Mouse (Mus musculus) adrenal gland (tissue): Measurements from ENCODE around the gene Hoxa10.

Experiments
- intact Hi-C: fragments of 180-260 bp; cut with DNase I; formaldehyde crosslinking; loops from one replicate; pipeline ENCODE4 v1.15.1; 2025
- microRNA-seq, 2 experiments: library from miRNA; unstranded; fragments of <30 nt; microRNA quantifications; one replicate each; pipeline ENCODE4; 2019

The Hoxa10 gene

DNA sequence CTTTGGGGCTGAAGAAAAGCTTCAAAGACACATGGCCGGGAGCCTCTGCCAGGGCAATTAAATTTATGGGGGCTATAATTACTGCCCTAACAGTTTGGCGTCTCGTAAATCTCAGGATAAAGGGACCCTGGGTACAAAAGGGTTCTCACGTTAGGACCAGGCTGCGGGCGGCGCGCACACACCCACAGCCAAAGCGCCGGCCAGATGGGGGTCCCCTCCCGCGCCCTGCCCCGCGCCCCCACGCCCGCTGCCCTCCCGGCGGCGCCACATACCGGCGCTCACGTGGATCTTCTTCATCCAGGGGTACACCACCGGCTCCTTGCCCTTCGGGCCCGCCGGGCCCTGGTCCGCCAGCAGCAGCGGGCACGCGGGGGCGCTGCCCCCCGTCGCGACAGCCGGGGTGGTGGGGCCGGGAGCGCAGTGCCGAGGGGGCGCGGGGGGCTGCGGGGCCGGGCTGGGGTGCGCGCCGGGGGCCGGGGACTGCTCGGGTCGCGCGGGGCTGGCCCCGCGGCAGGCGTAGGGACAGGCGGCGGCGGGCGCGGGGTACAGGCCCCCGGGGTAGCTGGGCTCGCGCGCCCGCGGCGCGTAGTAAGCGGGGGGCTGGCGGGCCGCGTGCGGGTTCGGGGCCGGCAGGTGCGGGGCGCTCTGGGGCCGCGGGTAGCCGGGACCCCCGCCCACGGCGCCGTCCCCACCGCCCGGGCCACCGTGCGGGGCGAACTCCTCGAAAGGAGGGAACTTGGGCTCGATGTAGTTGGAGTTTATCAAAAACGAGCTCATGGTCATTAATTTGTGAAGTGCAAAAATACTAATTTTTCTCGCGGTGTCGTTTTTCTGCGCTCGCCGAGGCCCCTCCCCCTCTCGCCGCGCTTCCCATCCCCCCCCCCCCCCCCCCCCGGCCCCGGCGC lies 49.5 kb downstream of the Hoxa10 start, which contains the start of gene Hoxa4:
Gene Hoxa4, minus strand, starts transcription at position 848 of the 905 bp plus-strand sequence.
- intact Hi-C loops = loop anchor here (2.0 kb wide), 1 partner anchor 16 kb away; no protein-coding TSS in a partner anchor

DNA sequence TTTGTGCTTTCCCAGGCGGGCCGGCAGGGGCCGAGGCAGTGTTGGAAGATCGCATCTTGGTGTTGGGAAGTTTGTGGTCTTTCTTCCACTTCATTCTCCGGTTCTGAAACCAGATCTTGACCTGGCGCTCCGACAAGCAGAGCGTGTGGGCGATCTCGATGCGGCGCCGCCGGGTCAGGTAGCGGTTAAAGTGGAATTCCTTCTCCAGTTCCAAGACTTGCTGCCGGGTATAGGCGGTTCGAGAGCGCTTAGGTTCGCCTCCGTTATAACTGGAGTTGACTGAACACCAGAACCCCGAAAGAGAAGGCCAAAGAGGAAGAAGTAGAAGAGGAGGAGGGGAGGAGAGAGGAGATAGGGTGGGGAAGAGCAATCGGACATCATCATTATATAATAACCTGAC lies 50.2 kb downstream of the Hoxa10 start:
- intact Hi-C loops = loop anchor here (2.0 kb wide), 1 partner anchor 16 kb away; no protein-coding TSS in a partner anchor

DNA sequence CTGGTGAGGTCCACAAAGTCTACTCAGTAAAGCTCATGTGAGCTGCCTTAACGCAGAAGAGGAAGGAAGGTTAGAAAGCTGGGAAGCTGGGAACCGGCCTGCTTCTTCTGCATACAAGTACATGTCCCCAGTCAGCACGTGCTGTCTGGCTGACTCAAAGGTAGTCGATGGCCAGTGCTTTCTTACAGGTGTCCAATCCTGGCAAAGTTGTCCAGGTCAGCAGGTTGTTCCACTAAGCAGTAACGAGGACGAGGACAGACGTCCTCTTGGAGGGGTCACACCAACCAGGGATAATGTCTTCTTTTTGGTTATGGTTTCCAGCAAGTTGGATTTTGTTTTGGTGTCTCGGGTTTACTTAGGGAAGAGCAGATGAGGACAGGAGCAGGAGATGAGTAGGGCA lies 50.7 kb downstream of the Hoxa10 start:
- intact Hi-C loops = loop anchor here (2.0 kb wide), 1 partner anchor 15 kb away; no protein-coding TSS in a partner anchor

DNA sequence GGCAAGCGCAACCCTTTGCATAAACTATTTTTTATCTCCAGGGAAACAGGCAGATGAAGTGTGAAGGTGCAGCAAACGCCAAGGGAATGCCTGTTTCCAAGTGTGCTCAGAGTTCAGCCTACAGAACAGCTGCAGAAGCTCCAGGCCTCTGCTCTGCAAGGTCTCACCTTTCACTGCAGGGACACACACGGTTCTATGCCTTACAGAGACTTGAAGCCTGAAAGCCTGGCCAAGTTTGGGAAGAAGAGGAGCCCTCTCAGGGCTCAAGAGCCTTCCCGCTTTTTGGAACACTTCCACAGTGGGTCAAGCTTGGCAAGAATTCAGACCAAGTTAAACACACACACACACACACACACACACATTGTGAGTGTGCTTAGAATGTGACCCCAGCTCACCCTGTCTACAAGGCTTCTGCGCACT lies 51.5 kb downstream of the Hoxa10 start:
- intact Hi-C loops = no loop called here

DNA sequence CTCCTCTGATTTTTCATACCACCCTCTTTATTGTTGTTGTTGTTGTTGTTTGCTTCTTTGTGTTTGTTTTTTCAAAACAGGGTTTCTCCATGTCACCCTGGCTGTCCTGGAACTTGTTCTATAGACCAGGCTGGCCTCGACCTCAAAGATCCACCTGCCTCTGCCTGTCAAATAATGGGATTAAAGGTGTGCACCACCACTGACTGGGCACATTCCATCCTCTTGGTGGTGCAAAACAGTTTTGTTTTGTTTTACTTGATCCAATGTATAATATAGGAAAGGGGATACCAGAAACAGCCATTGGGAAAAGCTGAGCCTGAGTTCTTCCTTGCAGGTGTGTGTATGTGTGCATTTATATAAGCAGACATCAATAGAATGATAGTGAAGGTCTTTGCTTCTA lies 54.2 kb downstream of the Hoxa10 start:
- intact Hi-C loops = no loop called here

DNA sequence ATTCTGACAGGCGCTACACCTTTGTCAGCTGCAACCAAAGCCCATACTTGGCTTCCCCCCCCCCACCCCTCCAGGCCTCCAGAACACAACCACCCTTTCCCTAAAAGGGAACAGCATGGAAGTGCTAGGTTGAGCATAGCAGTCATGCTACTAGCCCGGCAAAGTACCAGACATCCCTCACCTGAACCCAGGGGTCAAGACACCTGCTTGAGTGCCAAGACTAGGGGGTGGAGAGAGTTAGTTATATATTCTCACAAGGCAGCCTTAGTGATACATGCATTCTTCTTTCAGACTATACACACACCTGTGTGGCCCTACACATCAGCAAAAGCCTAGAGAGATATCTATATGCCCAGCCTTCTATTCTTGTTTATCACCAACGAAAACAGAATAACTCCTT lies 54.8 kb downstream of the Hoxa10 start:
- intact Hi-C loops = no loop called here

DNA sequence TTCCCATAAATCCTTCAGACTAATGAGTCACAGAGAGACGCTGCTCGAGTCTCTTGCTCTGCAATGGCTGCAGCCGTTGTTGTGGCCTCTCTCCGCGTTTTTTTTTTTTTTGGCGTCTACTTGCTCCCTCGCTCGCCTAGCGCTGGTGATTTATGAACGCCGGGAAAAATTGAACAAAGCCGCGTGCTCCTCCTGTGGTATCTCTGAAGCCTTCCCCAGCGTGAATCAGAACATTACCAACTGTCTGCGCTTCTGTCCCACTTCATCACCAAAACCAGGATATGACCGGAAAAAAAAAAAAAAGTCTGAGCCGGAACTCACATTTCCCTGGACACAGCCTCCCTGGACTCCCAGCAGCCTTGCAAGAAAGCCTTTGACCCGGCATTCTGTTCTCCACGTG lies 55.4 kb downstream of the Hoxa10 start:
- intact Hi-C loops = no loop called here

DNA sequence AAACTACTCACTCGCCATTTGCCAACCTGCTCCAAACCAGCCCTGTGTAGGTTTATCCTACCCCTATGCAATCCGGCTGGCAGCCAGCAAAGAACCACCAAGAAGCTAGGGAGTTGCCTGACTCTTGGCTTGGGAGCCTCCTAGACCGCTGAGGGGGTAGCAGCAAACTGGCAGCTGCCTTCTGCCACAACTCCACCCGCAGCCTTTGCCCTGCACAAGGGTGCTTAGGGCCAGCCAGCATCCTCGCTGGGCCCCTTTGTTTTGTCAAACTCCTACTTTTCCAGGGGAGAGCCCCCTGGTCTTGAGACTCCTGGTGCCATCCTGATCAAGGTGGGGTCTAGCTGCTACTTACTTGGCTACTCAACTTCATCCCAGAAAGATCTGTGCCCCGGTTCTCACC lies 56.0 kb downstream of the Hoxa10 start:
- intact Hi-C loops = no loop called here

DNA sequence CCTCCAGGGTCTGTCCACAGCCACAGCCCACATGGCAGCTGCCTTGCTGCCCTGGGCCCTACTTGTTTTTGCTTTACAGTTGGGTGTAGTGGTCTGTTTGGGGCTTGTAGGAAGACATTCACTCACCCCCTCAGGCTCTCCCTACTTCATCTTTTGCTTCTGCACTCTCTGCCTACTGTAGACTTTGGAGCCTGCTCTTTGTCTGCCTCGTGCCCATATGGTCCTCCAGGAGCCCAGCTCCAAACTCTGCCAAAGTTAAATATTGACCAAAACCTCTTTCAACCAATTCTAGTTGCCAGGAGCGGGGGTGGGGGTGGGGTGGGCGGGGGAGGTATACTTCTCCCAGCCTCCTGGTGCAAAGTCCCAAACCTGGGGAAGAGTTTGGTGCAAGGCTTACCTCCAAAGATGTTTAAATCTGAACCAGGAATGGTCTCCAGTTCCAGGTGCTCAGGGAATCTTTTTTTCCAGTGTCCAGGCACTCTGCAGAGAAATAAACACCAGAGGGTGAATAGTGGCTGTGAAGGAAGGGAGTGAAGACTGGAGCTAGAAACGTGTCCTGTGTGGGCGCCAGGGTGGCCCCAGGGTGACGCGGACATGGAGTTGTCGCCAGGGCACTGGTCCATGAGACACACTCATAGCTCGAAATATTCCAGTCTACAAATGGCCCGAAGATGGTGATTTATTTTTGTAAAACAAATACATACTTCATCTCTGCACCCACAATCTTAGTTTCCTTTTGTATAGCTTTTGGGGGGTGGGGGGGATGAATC lies 57.2 kb downstream of the Hoxa10 start:
- intact Hi-C loops = no loop called here

DNA sequence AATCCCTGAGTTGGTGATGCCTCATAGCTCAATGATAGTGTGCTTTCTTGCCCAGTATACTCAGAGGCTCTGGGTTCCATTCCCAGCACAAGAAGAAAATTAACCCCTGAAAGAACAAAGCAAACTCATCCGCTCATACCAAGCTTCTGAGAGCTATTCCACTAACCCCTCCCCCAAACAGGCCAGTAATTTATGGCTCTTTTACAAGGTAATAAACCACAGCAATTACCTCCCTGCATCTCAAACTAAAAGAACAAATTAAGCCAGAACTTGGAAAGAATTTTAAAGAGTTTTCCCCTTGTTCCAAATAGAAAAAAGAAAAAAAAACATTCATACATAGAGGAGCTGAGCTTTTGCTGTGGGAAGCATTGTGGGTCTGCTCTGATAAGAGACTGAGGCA lies 57.9 kb downstream of the Hoxa10 start:
- intact Hi-C loops = no loop called here

DNA sequence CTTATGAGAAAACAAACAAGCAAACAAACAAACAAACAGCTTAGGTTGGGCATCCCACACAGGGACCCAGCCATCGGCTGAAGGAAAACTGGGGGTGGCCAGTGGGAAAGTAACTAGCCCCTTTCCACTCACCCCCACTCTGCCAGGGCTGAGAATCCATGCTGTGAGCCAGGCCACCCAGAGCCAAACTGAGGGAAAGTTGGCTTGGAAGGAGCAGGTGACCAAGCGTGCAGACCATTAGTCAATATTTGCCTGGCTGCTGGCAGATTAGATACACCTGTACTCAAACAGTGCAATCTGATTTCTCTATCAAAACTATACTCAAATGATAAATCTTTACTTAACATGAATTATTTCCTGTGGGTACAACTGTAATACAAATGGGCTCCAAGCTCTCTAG lies 58.6 kb downstream of the Hoxa10 start:
- intact Hi-C loops = no loop called here

Small RNA genes lying within 50 kb of the gene (microRNA-seq; reads per million reads assigned to microRNA genes)
- 55.5 to 61.4 reads per million in 2 experiments for gene Mir196b
